Mouse (Mus musculus) kidney, adult 2 months (tissue): ENCODE results near the gene Ypel2.

Source experiments
- CTCF ChIP-seq: fragments of 200-500 bp; conservative IDR thresholded peaks from 2 replicates; pipeline ENCODE4 v1.5.1; 2011; ENCODE audit warnings: low read depth, mild to moderate bottlenecking, control low read depth, low read length, moderate library complexity, mixed read lengths; ENCODE audit not compliant: insufficient read depth, insufficient read length
- POLR2A ChIP-seq: fragments of 200-500 bp; IDR thresholded peaks from one replicate; pipeline ENCODE4 v1.6.1; 2011; ENCODE audit warnings: low read depth, low read length, control low read depth

DNA sequence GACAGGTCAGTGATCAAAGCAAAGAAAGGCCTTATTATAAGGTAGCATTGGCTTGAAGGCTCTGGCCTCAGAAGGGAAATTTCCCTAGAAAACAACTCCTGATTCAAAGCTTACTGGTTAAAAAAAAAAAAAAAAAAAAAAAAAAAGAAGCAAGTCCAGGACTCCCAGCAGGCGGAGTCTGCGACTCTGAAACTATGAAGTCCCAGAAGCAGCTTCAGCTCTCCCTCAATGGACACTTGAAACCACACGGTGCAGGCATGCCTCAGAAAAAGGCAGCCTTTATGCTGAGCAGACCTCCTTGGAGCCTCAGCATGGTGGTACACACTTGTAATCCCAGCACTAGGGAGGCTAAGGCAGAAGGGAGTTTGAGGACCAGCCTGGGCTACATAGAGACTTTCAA lies 97.9 kb downstream of the Ypel2 start:
- TF ChIP-seq CTCF (no peak), POLR2A (no peak)
